Mouse (Mus musculus) telencephalon, adult 2 months (tissue): ENCODE data around the gene Serpinf2.
"Not testable (repeated sequence)": the region's sequence is repeated elsewhere in the genome, so short reads cannot be mapped to it uniquely, and the experiment has no call there.

Experiments
- DNase-seq: peaks from one replicate; pipeline ENCODE4 v3.0.0-alpha.2; 2011; ENCODE audit warnings: low read depth, low spot score

Serpinf2 gene

DNA sequence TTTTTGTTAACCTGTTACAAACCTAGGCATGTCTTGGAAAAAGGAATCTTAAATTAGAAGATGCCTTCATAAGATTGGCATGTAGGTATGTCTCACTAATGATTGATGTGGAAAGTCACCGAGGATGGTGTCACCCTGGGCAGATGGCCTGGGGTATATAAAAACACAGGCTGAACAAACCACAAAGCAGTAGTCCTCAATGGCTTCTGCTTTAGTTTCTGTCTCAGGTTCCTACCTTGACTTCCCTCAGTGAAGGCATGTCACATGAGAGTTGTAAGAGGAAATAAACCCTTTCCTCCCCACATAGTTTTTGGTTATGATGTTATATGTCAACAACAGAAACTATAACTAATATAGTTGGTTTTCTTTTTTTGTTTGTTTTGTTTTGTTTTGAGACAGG, 43.8 kb downstream of the Serpinf2 start:
- DNase-seq, result no peak

DNA sequence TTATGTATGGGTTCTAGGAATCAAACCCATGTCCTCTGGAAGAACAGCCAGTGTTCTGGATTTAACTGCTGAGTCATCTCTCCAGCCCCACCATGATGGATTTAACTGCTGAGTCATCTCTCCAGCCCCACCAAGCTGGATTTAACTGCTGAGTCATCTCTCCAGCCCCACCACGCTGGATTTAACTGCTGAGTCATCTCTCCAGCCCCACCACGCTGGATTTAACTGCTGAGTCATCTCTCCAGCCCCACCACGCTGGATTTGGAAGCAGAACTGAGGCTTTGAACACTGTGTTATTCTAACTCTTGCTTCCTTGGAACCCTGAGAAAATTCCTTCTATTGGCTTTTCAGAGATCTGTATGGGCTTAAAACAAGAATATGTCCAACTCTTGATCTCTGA, 55.9 kb downstream of the Serpinf2 start:
- DNase-seq, result not testable (repeated sequence)
